Mouse (Mus musculus) lung, embryonic 14.5 days (tissue): ENCODE measurements around the gene Tnfrsf25. TPM values are rescaled to one million over a fixed set of nuclear protein-coding genes. Genes with fewer than 3 reads are reported as not detected.

ENCODE experiments used
- ATAC-seq: fragments of 200-750 bp; cut with Nextera tagmentation; 2 replicates; pipeline ENCODE4 v1.8.0; 2017; ENCODE audit warnings: mild to moderate bottlenecking, moderate TSS enrichment, moderate library complexity; ENCODE audit not compliant: insufficient read depth
- DNase-seq: peaks from one replicate; pipeline ENCODE4 v3.0.0-alpha.2; 2015
- H3K27ac ChIP-seq: fragments of 300-500 bp; sonication (generic); 2 replicates; pipeline ENCODE4 v1.5.1; 2014; ENCODE audit warnings: low read depth, mild to moderate bottlenecking, moderate library complexity
- H3K27me3 ChIP-seq: fragments of 300-500 bp; sonication (generic); 2 replicates; pipeline ENCODE4 v1.6.1; 2014; ENCODE audit warnings: low read length, control low read depth; ENCODE audit not compliant: insufficient read depth
- H3K36me3 ChIP-seq: fragments of 300-500 bp; sonication (generic); 2 replicates; pipeline ENCODE4 v1.6.1; 2014; ENCODE audit warnings: control low read depth; ENCODE audit not compliant: insufficient read depth
- H3K4me1 ChIP-seq: fragments of 300-500 bp; sonication (generic); 2 replicates; pipeline ENCODE4 v1.6.1; 2014; ENCODE audit warnings: antibody characterized with exemption, control low read depth; ENCODE audit not compliant: insufficient read depth
- H3K4me2 ChIP-seq: fragments of 300-500 bp; sonication (generic); 2 replicates; pipeline ENCODE4 v1.6.1; 2014; ENCODE audit warnings: mild to moderate bottlenecking
- H3K4me3 ChIP-seq: fragments of 300-500 bp; sonication (generic); 2 replicates; pipeline ENCODE4 v1.5.1; 2014; ENCODE audit warnings: low read depth, low read length
- H3K9ac ChIP-seq: fragments of 300-500 bp; sonication (generic); 2 replicates; pipeline ENCODE4 v1.6.1; 2014
- H3K9me3 ChIP-seq: fragments of 300-500 bp; sonication (generic); 2 replicates; pipeline ENCODE4 v1.6.1; 2016; ENCODE audit warnings: low read depth, low read length, control low read depth
- CTCF ChIP-seq: IDR thresholded peaks from 2 replicates; pipeline ENCODE4 v1.5.1; 2016; ENCODE audit warnings: antibody characterized with exemption, low read depth
- WGBS: fragments of 180-500 bp; shearing (Covaris S2); extraction: QIAGEN DNeasy Blood & Tissue Kit; methylation state at CpG from one replicate; pipeline ENCODE4 v1.1.7; 2014; 5-methylcytosine and 5-hydroxymethylcytosine counted together
- polyA plus RNA-seq: library from polyadenylated mRNA; unstranded; fragments of >200 nt; fragmentation: Nextera tagmentation; extraction: Ambion mirVana; gene quantifications from 2 replicates; pipeline ENCODE4 v1.2.1, GENCODE M21; 2014

The Tnfrsf25 gene
- polyA plus RNA-seq, 1 experiment from 2014 or later: 0.75 TPM

- peak; percentile 26 for TF ChIP-seq CTCF
- H3K4me2 ChIP-seq: no peak overlapping the region
- ATAC-seq: no peak
These were observed 27.9 kb downstream of the Tnfrsf25 start for GRCm38 (mm10) chr4:152143632-152144031.

GRCm38 (mm10) chr4:152145473-152145872 lies 29.7 kb downstream of the Tnfrsf25 start:
- Histone ChIP-seq H3K4me1 (no peaks in the 10 kb centered on the region), H3K27ac (no peak overlapping the region), H3K4me2 (no peak overlapping the region), H3K27me3 (peaks cover 13% of the 10 kb centered on the region; the same call in 1 of the 2 replicates), H3K9ac (no peak overlapping the region), H3K36me3 (no peaks in the 10 kb centered on the region), H3K9me3 (no peaks in the 10 kb centered on the region), H3K4me3 (no peak overlapping the region)
- DNase-seq (no peak), ATAC-seq (no peak)
- 56% methylated on average over 10 of the region's 10 CpGs for WGBS
- TF ChIP-seq CTCF: no peak

More at GRCm38 (mm10) chr4:152143632-152144031, 27.9 kb downstream of the Tnfrsf25 start:
- Histone ChIP-seq H3K9ac (no peak overlapping the region), H3K36me3 (no peaks in the 10 kb centered on the region), H3K27ac (no peak overlapping the region), H3K27me3 (no peaks in the 10 kb centered on the region), H3K4me1 (no peaks in the 10 kb centered on the region), H3K4me3 (no peak overlapping the region), H3K9me3 (no peaks in the 10 kb centered on the region)
- 21% methylated on average over 1 of the region's 1 CpGs for WGBS
- DNase-seq: no peak

- H3K4me3 ChIP-seq: no peak overlapping the region
- WGBS: 66% methylated on average over 11 of the region's 11 CpGs
- DNase-seq: no peak
- no peak overlapping the region for H3K4me2 ChIP-seq
- no peak for ATAC-seq
- H3K27me3 ChIP-seq: peaks cover 20% of the 10 kb centered on the region
- H3K27ac ChIP-seq: no peak overlapping the region
- H3K9me3 ChIP-seq: no peaks in the 10 kb centered on the region
- H3K36me3 ChIP-seq: no peaks in the 10 kb centered on the region
- no peaks in the 10 kb centered on the region for H3K4me1 ChIP-seq
- no peak for TF ChIP-seq CTCF
- no peak overlapping the region for H3K9ac ChIP-seq
These were observed 30.5 kb downstream of the Tnfrsf25 start for GRCm38 (mm10) chr4:152146033-152146827.

DNA sequence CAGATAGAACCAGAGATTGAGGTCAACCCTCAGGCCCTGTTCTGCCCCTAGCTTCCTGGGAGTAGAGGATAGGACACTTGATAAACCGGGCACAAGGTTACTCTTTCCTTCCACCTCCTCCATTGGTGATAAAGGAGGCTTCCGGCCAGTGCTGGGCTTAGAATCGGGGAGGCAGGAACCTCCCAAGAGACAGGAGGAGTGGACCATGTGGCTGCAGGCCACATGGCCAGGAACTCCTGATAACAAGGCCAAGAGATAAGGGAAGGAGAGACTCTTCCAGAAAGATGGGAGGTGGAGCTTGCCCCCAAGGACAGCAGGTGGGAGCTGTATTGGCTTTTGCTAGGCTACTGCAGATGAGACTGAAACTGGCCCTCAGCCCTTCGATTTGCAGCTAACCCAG lies 34.8 kb downstream of the Tnfrsf25 start:
- H3K9ac ChIP-seq: no peak overlapping the region
- WGBS: 51% methylated on average over 4 of the region's 4 CpGs
- 0 out of 2 replicates have a peak, but pooled peaks cover 3% of the 10 kb centered on the region for H3K4me1 ChIP-seq
- H3K36me3 ChIP-seq: no peaks in the 10 kb centered on the region
- H3K27me3 ChIP-seq: peaks cover 47% of the 10 kb centered on the region
- no peak for TF ChIP-seq CTCF
- H3K9me3 ChIP-seq: no peaks in the 10 kb centered on the region
- no peak for ATAC-seq
- no peak overlapping the region for H3K4me2 ChIP-seq
- no peak overlapping the region for H3K27ac ChIP-seq
- DNase-seq: no peak
- no peak overlapping the region for H3K4me3 ChIP-seq

DNA sequence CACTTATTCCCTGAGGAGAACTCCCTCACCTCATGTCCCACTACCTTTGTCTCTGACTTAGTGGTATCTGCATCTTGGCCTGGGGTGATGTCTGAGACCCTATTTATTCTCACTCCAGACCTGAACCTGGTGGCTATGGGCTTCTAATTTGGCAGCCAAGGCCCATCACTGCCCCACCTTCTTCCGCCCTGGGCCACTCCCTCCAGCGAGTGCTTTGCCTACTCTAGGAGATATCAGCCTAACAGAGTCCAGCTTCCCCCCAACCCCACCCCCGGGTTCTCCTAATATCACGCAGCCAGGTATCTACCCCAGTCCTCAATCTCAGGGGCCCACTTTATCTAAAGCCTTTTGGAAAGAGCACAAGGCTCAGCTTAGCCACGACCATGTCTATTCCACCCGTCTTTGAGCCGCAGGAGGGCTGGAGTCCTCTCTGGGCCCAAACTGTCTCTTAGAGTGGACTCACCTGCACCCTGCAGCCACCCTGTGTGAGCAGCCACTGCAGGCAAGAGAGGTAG lies 35.8 kb downstream of the Tnfrsf25 start:
- no peak for DNase-seq
- no peak for TF ChIP-seq CTCF
- Histone ChIP-seq H3K4me2 (peak overlapping the region; percentile 71), H3K27me3 (peaks cover 47% of the 10 kb centered on the region), H3K4me1 (0 out of 2 replicates have a peak, but pooled peaks cover 3% of the 10 kb centered on the region), H3K27ac (no peak overlapping the region), H3K9ac (no peak overlapping the region; the same call in 1 of the 2 replicates), H3K36me3 (no peaks in the 10 kb centered on the region), H3K4me3 (peak overlapping the region; percentile 38), H3K9me3 (no peaks in the 10 kb centered on the region)
- ATAC-seq: no peak; the same call in 1 of the 2 replicates
- 18% methylated on average over 7 of the region's 7 CpGs for WGBS

- Histone ChIP-seq H3K9me3 (no peaks in the 10 kb centered on the region), H3K36me3 (no peaks in the 10 kb centered on the region), H3K27me3 (peaks cover 48% of the 10 kb centered on the region), H3K9ac (peak within 1 kb of the TSS; percentile 36), H3K27ac (no peak within 1 kb of the TSS), H3K4me1 (0 out of 2 replicates have a peak, but pooled peaks cover 3% of the 10 kb centered on the region), H3K4me2 (peak within 1 kb of the TSS; percentile 71), H3K4me3 (peak within 1 kb of the TSS; percentile 38)
- TF ChIP-seq CTCF: no peak
- DNase-seq (peak; percentile 80), ATAC-seq (peak; percentile 89)
- WGBS: under 1% methylated on average over 52 of the region's 57 CpGs
These were observed 36.3 kb downstream of the Tnfrsf25 start, which contains the start of gene Espn for GRCm38 (mm10) chr4:152151966-152152544. Gene Espn, minus strand, starts transcription at chr4:152152371.

GRCm38 (mm10) chr4:152153771-152154177 lies 38.0 kb downstream of the Tnfrsf25 start:
- Histone ChIP-seq H3K4me2 (peak overlapping the region; percentile 50), H3K36me3 (no peaks in the 10 kb centered on the region), H3K9ac (no peak overlapping the region), H3K4me1 (0 out of 2 replicates have a peak, but pooled peaks cover 3% of the 10 kb centered on the region), H3K27ac (no peak overlapping the region), H3K4me3 (peak overlapping the region; percentile 22), H3K9me3 (no peaks in the 10 kb centered on the region), H3K27me3 (peaks cover 65% of the 10 kb centered on the region)
- WGBS: 2% methylated on average over 23 of the region's 23 CpGs
- peak; percentile 92 for TF ChIP-seq CTCF
- DNase-seq (peak; percentile 94), ATAC-seq (peak; percentile 29; the same call in 1 of the 2 replicates)
